Mouse (Mus musculus) urinary bladder, adult 18-20 months (tissue): Measurements from ENCODE around the gene Mei1.

ENCODE experiments used
- DNase-seq, 2 experiments: peaks; one replicate each; pipeline ENCODE4 v3.0.0; 2022; ENCODE audit warnings: low spot score in 2 of 2, mixed read lengths in 2 of 2

Gene Mei1

GRCm38 (mm10) chr15:82069898-82070297 lies at the start of gene Mei1:
TSS of gene Mei1 (plus strand) at chr15:82069996.
- no peak for DNase-seq

- DNase-seq = no peak
Observed at GRCm38 (mm10) chr15:82022535-82023088, 47.2 kb upstream of the Mei1 start.

- DNase-seq = no peak
Observed at GRCm38 (mm10) chr15:82023965-82024635, 45.7 kb upstream of the Mei1 start.

GRCm38 (mm10) chr15:82027276-82027675 lies 42.5 kb upstream of the Mei1 start:
- DNase-seq = no peak

GRCm38 (mm10) chr15:82027726-82028125 lies 42.1 kb upstream of the Mei1 start:
- no peak for DNase-seq

GRCm38 (mm10) chr15:82032386-82032785 lies 37.4 kb upstream of the Mei1 start:
- no peak for DNase-seq

GRCm38 (mm10) chr15:82033762-82034161 lies 36.0 kb upstream of the Mei1 start, which contains the start of gene Desi1:
TSS of gene Desi1 (minus strand) at chr15:82033862.
- no peak for DNase-seq

GRCm38 (mm10) chr15:82035904-82036689 lies 33.7 kb upstream of the Mei1 start:
- DNase-seq = no peak

- DNase-seq = no peak
Observed at GRCm38 (mm10) chr15:82040650-82041049, 29.1 kb upstream of the Mei1 start.

GRCm38 (mm10) chr15:82044166-82044784 lies 25.5 kb upstream of the Mei1 start:
- DNase-seq = no peak

GRCm38 (mm10) chr15:82046246-82046891 lies 23.4 kb upstream of the Mei1 start:
- no peak for DNase-seq

GRCm38 (mm10) chr15:82047080-82047883 lies 22.5 kb upstream of the Mei1 start, which contains the start of gene Snu13:
TSS of gene Snu13 (minus strand) at chr15:82047598.
- peak; percentile 86 to 90 for DNase-seq

- no peak for DNase-seq
Observed at GRCm38 (mm10) chr15:82052544-82052943, 17.3 kb upstream of the Mei1 start.

- no peak for DNase-seq
Observed at GRCm38 (mm10) chr15:82058719-82059201, 11.0 kb upstream of the Mei1 start, which contains the start of gene 4930407I10Rik. TSS of gene 4930407I10Rik (plus strand) at chr15:82059151.

- DNase-seq = no peak
Observed at GRCm38 (mm10) chr15:82063909-82064308, 5.9 kb upstream of the Mei1 start.

GRCm38 (mm10) chr15:82065511-82065910 lies 4.3 kb upstream of the Mei1 start:
- DNase-seq = peak; percentile 31 to 38

GRCm38 (mm10) chr15:82071816-82072469 lies 2.1 kb downstream of the Mei1 start:
- DNase-seq = no peak

GRCm38 (mm10) chr15:82073490-82073889 lies 3.7 kb downstream of the Mei1 start:
- no peak for DNase-seq

- no peak for DNase-seq
Observed at GRCm38 (mm10) chr15:82079883-82080282, 10.1 kb downstream of the Mei1 start.

- peak in 1 of 2 experiments; percentile 11 for DNase-seq
Observed at GRCm38 (mm10) chr15:82081161-82081560, 11.4 kb downstream of the Mei1 start.
